Mouse (Mus musculus) E14TG2a.4 (cell line): ENCODE results near the gene Smg7.

Source experiments
- CTCF ChIP-seq: conservative IDR thresholded peaks from 2 replicates; pipeline ENCODE4 v1.5.1; 2014; ENCODE audit warnings: low read length
- POU5F1 ChIP-seq: IDR thresholded peaks from 2 replicates; pipeline ENCODE4 v1.6.1; 2014; ENCODE audit warnings: low read length, borderline replicate concordance

- TF ChIP-seq CTCF (no peak), POU5F1 (no peak)
Measured at GRCm38 (mm10) chr1:152942977-152943376, 40.5 kb upstream of the Smg7 start.
